In the genomic region with DNA sequence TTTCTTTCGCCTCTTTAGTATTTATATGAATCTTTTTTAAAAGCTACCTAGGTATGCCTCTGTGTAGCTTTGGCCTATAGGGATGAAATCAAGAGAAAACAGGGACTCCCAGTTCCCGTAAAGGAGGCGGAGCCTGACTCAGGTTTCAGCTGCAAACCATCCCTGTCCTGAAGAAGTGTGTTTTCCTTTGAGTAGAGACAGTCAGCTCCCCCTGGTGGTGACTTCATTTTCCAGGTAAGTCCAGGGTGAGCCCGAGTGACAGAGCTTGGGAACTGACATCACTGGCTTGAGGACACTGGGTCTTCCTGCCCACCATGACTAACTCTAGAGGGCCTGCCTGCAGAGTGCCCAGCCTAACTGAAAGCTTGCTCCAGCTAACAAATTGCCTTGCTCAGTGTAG, we compare ENCODE assay signal across 8 mouse cellular contexts. TPM values are rescaled to one million over a fixed set of nuclear protein-coding genes. Genes with fewer than 3 reads are reported as not detected.
DNase-seq lines count a peak whose midpoint lies in the region; ATAC-seq and TF ChIP-seq lines count a peak whose summit lies in the region.
"Had no signal": no experiment of that assay in that cellular context is flagged by ENCODE, and none has a peak within 500 bp of the region (broad histone marks: within the 10 kb centered on the region; RNA-seq: fewer than 3 reads in every experiment).

No protein-coding gene starts in this region.

- peak; percentile 25; the same call in 1 of the 2 replicates for ATAC-seq in kidney, embryonic 15.5 days (replicated peaks; ENCODE audit: low FRiP score)
- no peak for ATAC-seq in liver, postnatal 0 days

- DNase-seq in CD4-positive helper T cell, adult 2 months (ENCODE audit: low read depth, low spot score), result peak; percentile 35
- DNase-seq in ES-CJ7 (ENCODE audit: low read depth, low spot score), result peak; percentile 95
- DNase-seq in cerebellum, adult 11 months, result peak; percentile 52
- peak; percentile 67 for DNase-seq in forelimb bud, embryonic 11.5 days (ENCODE audit: low read depth, low spot score)
- DNase-seq in liver, postnatal 0 days, result peak; percentile 57
- DNase-seq in retina, postnatal 7 days (ENCODE audit: low read depth, low spot score), result peak; percentile 43

- no peaks in the 10 kb centered on the region for H3K4me1 ChIP-seq in kidney, embryonic 15.5 days
- peaks cover 2% of the 10 kb centered on the region; the same call in 1 of the 2 replicates for H3K4me1 ChIP-seq in liver, postnatal 0 days (ENCODE audit: insufficient read depth)
- H3K4me1 ChIP-seq: limb, embryonic 12.5 days had no signal

- TF ChIP-seq CTCF in liver, postnatal 0 days (IDR thresholded peaks at IDR 0.05; ENCODE audit: low read depth), result peak; percentile 74

- H3K9me3 ChIP-seq in kidney, embryonic 15.5 days (replicated peaks), result no peaks in the 10 kb centered on the region
- no peaks in the 10 kb centered on the region for H3K9me3 ChIP-seq in liver, postnatal 0 days (ENCODE audit: low read length)
- H3K9me3 ChIP-seq: limb, embryonic 12.5 days had no signal

- H3K27me3 ChIP-seq in kidney, embryonic 15.5 days, result no peaks in the 10 kb centered on the region
- no peaks in the 10 kb centered on the region for H3K27me3 ChIP-seq in liver, postnatal 0 days (ENCODE audit: insufficient read depth, low read length)
- H3K27me3 ChIP-seq: limb, embryonic 12.5 days had no signal

- no peak overlapping the region for H3K4me3 ChIP-seq in kidney, embryonic 15.5 days (replicated peaks)
- no peak overlapping the region for H3K4me3 ChIP-seq in liver, postnatal 0 days (ENCODE audit: low read depth, low read length)
- H3K4me3 ChIP-seq: limb, embryonic 12.5 days had no signal

- no peak overlapping the region for H3K27ac ChIP-seq in kidney, embryonic 15.5 days
- no peak overlapping the region for H3K27ac ChIP-seq in liver, postnatal 0 days (ENCODE audit: low read depth)
- H3K27ac ChIP-seq: limb, embryonic 12.5 days had no signal

- 27% methylated on average over 4 of the region's 4 CpGs for WGBS in kidney, embryonic 15.5 days
- WGBS in liver, postnatal 0 days (ENCODE audit: insufficient replicate concordance), result 39% methylated on average over 4 of the region's 4 CpGs

- no peak overlapping the region for H3K9ac ChIP-seq in kidney, embryonic 15.5 days
- no peak overlapping the region for H3K9ac ChIP-seq in liver, postnatal 0 days (replicated peaks)
- H3K9ac ChIP-seq: limb, embryonic 12.5 days had no signal

- TF ChIP-seq EP300 in liver, postnatal 0 days (IDR thresholded peaks at IDR 0.05; ENCODE audit: low read depth), result no peak

- H3K36me3 ChIP-seq in kidney, embryonic 15.5 days, result no peaks in the 10 kb centered on the region
- H3K36me3 ChIP-seq in liver, postnatal 0 days (replicated peaks; ENCODE audit: insufficient read depth, low read length), result no peaks in the 10 kb centered on the region
- H3K36me3 ChIP-seq: limb, embryonic 12.5 days had no signal

- no peak overlapping the region for H3K4me2 ChIP-seq in kidney, embryonic 15.5 days
- H3K4me2 ChIP-seq in liver, postnatal 0 days (ENCODE audit: low read depth, low read length), result no peak overlapping the region
- H3K4me2 ChIP-seq: limb, embryonic 12.5 days had no signal

RNA-seq across cellular contexts. Expression of a gene that starts 7.3 kb away (rescaled TPM):
- 0.82 and 0.84 TPM in 2 replicates for polyA plus RNA-seq in kidney, embryonic 15.5 days (2015; fragmentation: Nextera tagmentation; extraction: Ambion mirVana)
- 2.8 and 3.0 TPM in 2 replicates for polyA plus RNA-seq in liver, postnatal 0 days (2015; fragmentation: Nextera tagmentation; extraction: Ambion mirVana)

RNA-seq across cellular contexts. Expression of a gene that starts 43.4 kb away (rescaled TPM):
- 10.6 and 11.9 TPM in 2 replicates for polyA plus RNA-seq in kidney, embryonic 15.5 days (2015; fragmentation: Nextera tagmentation; extraction: Ambion mirVana)
- polyA plus RNA-seq in liver, postnatal 0 days (2015; fragmentation: Nextera tagmentation; extraction: Ambion mirVana), result 13.3 and 13.8 TPM in 2 replicates

RNA-seq across cellular contexts. Expression of a gene that starts 58.6 kb away (rescaled TPM):
- polyA plus RNA-seq in kidney, embryonic 15.5 days (2015; fragmentation: Nextera tagmentation; extraction: Ambion mirVana), result 1.1 and 1.8 TPM in 2 replicates
- 0.85 TPM in 1 of 2 replicates, not detected in the other for polyA plus RNA-seq in liver, postnatal 0 days (2015; fragmentation: Nextera tagmentation; extraction: Ambion mirVana)

Comparison
In these comparisons a context has a peak if more than half of its experiments do, and no peak if none do; other contexts are left out.
1. DNase-seq: peak in every context shown above with its lines; median percentile 95 in ES-CJ7; 67 in forelimb bud, embryonic 11.5 days; 57 in liver, postnatal 0 days; 52 in cerebellum, adult 11 months; 43 in retina, postnatal 7 days; 35 in CD4-positive helper T cell, adult 2 months.